Mouse (Mus musculus): ENCODE measurements at regions not wholly inside any gene's neighbourhood (a gene's known extent, or its start where the extent isn't known, plus 50 kb on each side); places are given as distances from the start of the nearest gene placed in this dataset.

GRCm38 (mm10) chr4:56617661-56618360 is 122.1 kb upstream of the Gm26657 start:
- no peak for DNase-seq (ENCODE audit: low spot score)
- Histone ChIP-seq H3K4me1 (no peaks in the 10 kb centered on the region), H3K4me3 (no peak overlapping the region), H3K27ac (no peak overlapping the region), H3K9me3 (replicated peaks) (no peaks in the 10 kb centered on the region), H3K36me3 (no peaks in the 10 kb centered on the region), H3K27me3 (ENCODE audit: low read depth, poor library complexity, severe bottlenecking) (no peaks in the 10 kb centered on the region)
- WGBS, result 89% methylated on average over 10 of the region's 10 CpGs

- no peak for DNase-seq (ENCODE audit: low spot score)
- no peaks in the 10 kb centered on the region for H3K27me3 ChIP-seq (ENCODE audit: low read depth, poor library complexity, severe bottlenecking)
- H3K4me3 ChIP-seq, result no peak overlapping the region
- no peaks in the 10 kb centered on the region for H3K36me3 ChIP-seq
- H3K4me1 ChIP-seq, result no peaks in the 10 kb centered on the region
- no peak overlapping the region for H3K27ac ChIP-seq
- H3K9me3 ChIP-seq (replicated peaks), result no peaks in the 10 kb centered on the region
- WGBS, result 85% methylated on average over 4 of the region's 4 CpGs
Measured at GRCm38 (mm10) chr4:56612325-56612724, 127.5 kb upstream of the Gm26657 start.

- no peak for DNase-seq (ENCODE audit: low spot score)
- no peak overlapping the region for H3K27ac ChIP-seq
- WGBS, result 56% methylated on average over 4 of the region's 4 CpGs
- H3K27me3 ChIP-seq (ENCODE audit: low read depth, poor library complexity, severe bottlenecking), result no peaks in the 10 kb centered on the region
- H3K4me1 ChIP-seq, result no peaks in the 10 kb centered on the region
- H3K36me3 ChIP-seq, result no peaks in the 10 kb centered on the region
- H3K9me3 ChIP-seq (replicated peaks), result no peaks in the 10 kb centered on the region
- H3K4me3 ChIP-seq, result no peak overlapping the region
Measured at GRCm38 (mm10) chr4:56611751-56612150, 128.1 kb upstream of the Gm26657 start.

GRCm38 (mm10) chr4:56610273-56610672 is 129.6 kb upstream of the Gm26657 start:
- Histone ChIP-seq H3K4me1 (no peaks in the 10 kb centered on the region), H3K4me3 (no peak overlapping the region), H3K27me3 (ENCODE audit: low read depth, poor library complexity, severe bottlenecking) (no peaks in the 10 kb centered on the region), H3K36me3 (no peaks in the 10 kb centered on the region), H3K9me3 (replicated peaks) (no peaks in the 10 kb centered on the region), H3K27ac (no peak overlapping the region)
- 87% methylated on average over 6 of the region's 6 CpGs for WGBS
- DNase-seq (ENCODE audit: low spot score), result no peak

- DNase-seq (ENCODE audit: low spot score), result no peak
- Histone ChIP-seq H3K27ac (no peak overlapping the region), H3K4me3 (no peak overlapping the region), H3K27me3 (ENCODE audit: low read depth, poor library complexity, severe bottlenecking) (no peaks in the 10 kb centered on the region), H3K9me3 (replicated peaks) (no peaks in the 10 kb centered on the region), H3K4me1 (no peaks in the 10 kb centered on the region), H3K36me3 (no peaks in the 10 kb centered on the region)
- 84% methylated on average over 4 of the region's 4 CpGs for WGBS
Measured at GRCm38 (mm10) chr4:56608701-56609100, 131.2 kb upstream of the Gm26657 start.

- H3K27me3 ChIP-seq (ENCODE audit: low read depth, poor library complexity, severe bottlenecking), result no peaks in the 10 kb centered on the region
- H3K4me1 ChIP-seq, result no peaks in the 10 kb centered on the region
- H3K9me3 ChIP-seq (replicated peaks), result no peaks in the 10 kb centered on the region
- no peak overlapping the region for H3K27ac ChIP-seq
- DNase-seq (ENCODE audit: low spot score), result no peak
- no peak overlapping the region for H3K4me3 ChIP-seq
- 93% methylated on average over 2 of the region's 2 CpGs for WGBS
- no peaks in the 10 kb centered on the region for H3K36me3 ChIP-seq
Measured at GRCm38 (mm10) chr4:56598398-56598797, 141.5 kb upstream of the Gm26657 start.

GRCm38 (mm10) chr4:56597931-56598330 is 141.9 kb upstream of the Gm26657 start:
- no peak overlapping the region for H3K4me3 ChIP-seq
- no peak for DNase-seq (ENCODE audit: low spot score)

GRCm38 (mm10) chr4:56582405-56582804 is 157.5 kb upstream of the Gm26657 start:
- Histone ChIP-seq H3K4me1 (no peaks in the 10 kb centered on the region), H3K36me3 (no peaks in the 10 kb centered on the region), H3K4me3 (no peak overlapping the region), H3K27me3 (ENCODE audit: low read depth, poor library complexity, severe bottlenecking) (no peaks in the 10 kb centered on the region), H3K9me3 (replicated peaks) (no peaks in the 10 kb centered on the region), H3K27ac (no peak overlapping the region)
- 79% methylated on average over 3 of the region's 3 CpGs for WGBS
- DNase-seq (ENCODE audit: low spot score), result no peak

More at GRCm38 (mm10) chr4:56597931-56598330, 141.9 kb upstream of the Gm26657 start:
- H3K9me3 ChIP-seq (replicated peaks), result no peaks in the 10 kb centered on the region
- H3K27ac ChIP-seq, result no peak overlapping the region
- no peaks in the 10 kb centered on the region for H3K27me3 ChIP-seq (ENCODE audit: low read depth, poor library complexity, severe bottlenecking)
- H3K4me1 ChIP-seq, result no peaks in the 10 kb centered on the region
- H3K36me3 ChIP-seq, result no peaks in the 10 kb centered on the region

GRCm38 (mm10) chr4:56576837-56577548 is 162.9 kb upstream of the Gm26657 start:
- no peak for DNase-seq (ENCODE audit: low spot score)
- Histone ChIP-seq H3K27ac (no peak overlapping the region), H3K36me3 (no peaks in the 10 kb centered on the region), H3K4me1 (no peaks in the 10 kb centered on the region), H3K27me3 (ENCODE audit: low read depth, poor library complexity, severe bottlenecking) (no peaks in the 10 kb centered on the region), H3K9me3 (replicated peaks) (no peaks in the 10 kb centered on the region), H3K4me3 (no peak overlapping the region)
- 91% methylated on average over 15 of the region's 15 CpGs for WGBS

GRCm38 (mm10) chr4:56552126-56552525 is 187.7 kb upstream of the Gm26657 start:
- H3K36me3 ChIP-seq, result no peaks in the 10 kb centered on the region
- H3K4me3 ChIP-seq, result no peak overlapping the region
- no peak overlapping the region for H3K27ac ChIP-seq
- H3K4me1 ChIP-seq, result no peaks in the 10 kb centered on the region
- no peak for DNase-seq (ENCODE audit: low spot score)
- H3K27me3 ChIP-seq (ENCODE audit: low read depth, poor library complexity, severe bottlenecking), result no peaks in the 10 kb centered on the region
- no peaks in the 10 kb centered on the region for H3K9me3 ChIP-seq (replicated peaks)

GRCm38 (mm10) chr4:56533344-56533985 is 206.4 kb upstream of the Gm26657 start:
- no peaks in the 10 kb centered on the region for H3K4me1 ChIP-seq
- H3K27ac ChIP-seq, result no peak overlapping the region
- no peaks in the 10 kb centered on the region for H3K9me3 ChIP-seq (replicated peaks)
- H3K36me3 ChIP-seq, result no peaks in the 10 kb centered on the region
- 89% methylated on average over 9 of the region's 9 CpGs for WGBS
- no peak for DNase-seq (ENCODE audit: low spot score)
- no peaks in the 10 kb centered on the region for H3K27me3 ChIP-seq (ENCODE audit: low read depth, poor library complexity, severe bottlenecking)
- H3K4me3 ChIP-seq, result no peak overlapping the region

- Histone ChIP-seq H3K36me3 (no peaks in the 10 kb centered on the region), H3K27ac (no peak overlapping the region), H3K9me3 (replicated peaks) (no peaks in the 10 kb centered on the region), H3K4me3 (no peak overlapping the region), H3K4me1 (no peaks in the 10 kb centered on the region), H3K27me3 (ENCODE audit: low read depth, poor library complexity, severe bottlenecking) (no peaks in the 10 kb centered on the region)
- no peak for DNase-seq (ENCODE audit: low spot score)
- WGBS, result 84% methylated on average over 9 of the region's 9 CpGs
Measured at GRCm38 (mm10) chr4:56532921-56533320, 206.9 kb upstream of the Gm26657 start.

- no peak for DNase-seq (ENCODE audit: low spot score)
- Histone ChIP-seq H3K4me3 (no peak overlapping the region), H3K36me3 (no peaks in the 10 kb centered on the region), H3K9me3 (replicated peaks) (no peaks in the 10 kb centered on the region), H3K4me1 (no peaks in the 10 kb centered on the region), H3K27me3 (ENCODE audit: low read depth, poor library complexity, severe bottlenecking) (no peaks in the 10 kb centered on the region), H3K27ac (no peak overlapping the region)
- 81% methylated on average over 2 of the region's 2 CpGs for WGBS
Measured at GRCm38 (mm10) chr4:56528571-56528970, 211.3 kb upstream of the Gm26657 start.
